Mouse (Mus musculus): ENCODE measurements around the gene Gpsm3.

GRCm38 (mm10) chr17:34592581-34593549 is 3.3 kb downstream of the Gpsm3 start:
- TF ChIP-seq CTCF (IDR thresholded peaks at IDR 0.05; ENCODE audit: low read depth), result no peak
- no peak for TF ChIP-seq EP300 (optimal IDR thresholded peaks at IDR 0.05)

Measured in stomach, postnatal 0 days (tissue).